21 mouse cellular contexts compared by ENCODE assay signal in genomic region chr4:46110084-46110483, GRCm38 (mm10).
"Had no signal": no experiment of that assay in that cellular context is flagged by ENCODE, and none has a peak within 500 bp of the region (broad histone marks: within the 10 kb centered on the region; RNA-seq: fewer than 3 reads in every experiment).

No protein-coding gene starts in this region.

- ATAC-seq: liver, postnatal 0 days; lung, postnatal 0 days; midbrain, embryonic 13.5 days; midbrain, embryonic 15.5 days had no signal

- H3K4me1 ChIP-seq: lung, embryonic 15.5 days; megakaryocyte, embryonic 14.5 days; midbrain, embryonic 13.5 days; midbrain, embryonic 15.5 days; neural tube, embryonic 12.5 days; stomach, embryonic 15.5 days had no signal

- H3K9ac ChIP-seq: liver, postnatal 0 days; lung, embryonic 15.5 days; midbrain, embryonic 13.5 days; midbrain, embryonic 15.5 days; neural tube, embryonic 12.5 days; stomach, embryonic 15.5 days had no signal

- H3K9me3 ChIP-seq: lung, embryonic 15.5 days; megakaryocyte, embryonic 14.5 days; midbrain, embryonic 13.5 days; midbrain, embryonic 15.5 days; neural tube, embryonic 12.5 days; stomach, embryonic 15.5 days had no signal

- H3K4me3 ChIP-seq: lung, embryonic 15.5 days; megakaryocyte, embryonic 14.5 days; midbrain, embryonic 13.5 days; midbrain, embryonic 15.5 days; neural tube, embryonic 12.5 days; stomach, embryonic 15.5 days had no signal

- H3K27me3 ChIP-seq: lung, embryonic 15.5 days; megakaryocyte, embryonic 14.5 days; midbrain, embryonic 13.5 days; midbrain, embryonic 15.5 days; neural tube, embryonic 12.5 days; stomach, embryonic 15.5 days had no signal

- H3K4me2 ChIP-seq: lung, embryonic 15.5 days; midbrain, embryonic 11.5 days; midbrain, embryonic 13.5 days; midbrain, embryonic 15.5 days; neural tube, embryonic 12.5 days; stomach, embryonic 15.5 days had no signal

- H3K27ac ChIP-seq: lung, embryonic 15.5 days; macrophage; midbrain, embryonic 13.5 days; midbrain, embryonic 15.5 days; neural tube, embryonic 12.5 days; stomach, embryonic 15.5 days; stomach, postnatal 0 days had no signal

- DNase-seq: liver, postnatal 0 days; lung, adult 2 months; lung, postnatal 14 days; lung, postnatal 36 days; retina, postnatal 1 day; right cerebral cortex, adult 18-20 months; right cerebral cortex, postnatal 25 days; right cerebral cortex, postnatal 4 days; thymus, adult 2 months; thymus, postnatal 25 days; thymus, postnatal 4 days had no signal
